Mouse (Mus musculus): Measurements from ENCODE around the gene Mxi1.

Mxi1 gene

GRCm38 (mm10) chr19:53400332-53401110, 90.2 kb downstream of the Mxi1 start:
- DNase-seq, result no peak

GRCm38 (mm10) chr19:53402741-53403432, 92.6 kb downstream of the Mxi1 start:
- no peak for DNase-seq

GRCm38 (mm10) chr19:53404219-53404836, 94.0 kb downstream of the Mxi1 start:
- DNase-seq, result no peak

- no peak for DNase-seq
Observed at GRCm38 (mm10) chr19:53404837-53405356, 94.6 kb downstream of the Mxi1 start.

GRCm38 (mm10) chr19:53405810-53406209, 95.5 kb downstream of the Mxi1 start:
- no peak for DNase-seq

- DNase-seq, result no peak
Observed at GRCm38 (mm10) chr19:53407350-53407749, 97.0 kb downstream of the Mxi1 start.

GRCm38 (mm10) chr19:53408398-53408797, 98.1 kb downstream of the Mxi1 start:
- no peak for DNase-seq

- DNase-seq, result no peak
Observed at GRCm38 (mm10) chr19:53409663-53410307, 99.5 kb downstream of the Mxi1 start.

GRCm38 (mm10) chr19:53412149-53412848, 102.0 kb downstream of the Mxi1 start:
- DNase-seq, result no peak

GRCm38 (mm10) chr19:53413617-53414380, 103.5 kb downstream of the Mxi1 start:
- DNase-seq, result peak in 1 of 2 experiments; percentile 34

- DNase-seq, result no peak
Observed at GRCm38 (mm10) chr19:53414650-53415049, 104.3 kb downstream of the Mxi1 start.

GRCm38 (mm10) chr19:53415198-53415597, 104.9 kb downstream of the Mxi1 start:
- no peak for DNase-seq

- peak; percentile 36 to 53 for DNase-seq
Observed at GRCm38 (mm10) chr19:53419834-53420233, 109.5 kb downstream of the Mxi1 start.

- peak; percentile 86 to 88 for DNase-seq
Observed at GRCm38 (mm10) chr19:53420924-53421582, 110.7 kb downstream of the Mxi1 start.

GRCm38 (mm10) chr19:53421583-53422188, 111.4 kb downstream of the Mxi1 start:
- DNase-seq, result no peak

- no peak for DNase-seq
Observed at GRCm38 (mm10) chr19:53422358-53423308, 112.3 kb downstream of the Mxi1 start.

GRCm38 (mm10) chr19:53423341-53423753, 113.0 kb downstream of the Mxi1 start:
- DNase-seq, result no peak

GRCm38 (mm10) chr19:53423816-53424465, 113.6 kb downstream of the Mxi1 start:
- DNase-seq, result no peak

GRCm38 (mm10) chr19:53424629-53425028, 114.3 kb downstream of the Mxi1 start:
- peak in 1 of 2 experiments; percentile 46 for DNase-seq

Measured in kidney, adult 8-10 months (tissue).